Mouse (Mus musculus) B cell, adult 2 months (primary cell): Measurements from ENCODE around the gene Ms4a10.
A peak's percentile ranks its signal among the peaks of the same experiment; 100 is the strongest.

Experiments used
- DNase-seq, 2 experiments: peaks; one replicate each; pipeline ENCODE4 v3.0.0; 2022

The Ms4a10 gene

DNA sequence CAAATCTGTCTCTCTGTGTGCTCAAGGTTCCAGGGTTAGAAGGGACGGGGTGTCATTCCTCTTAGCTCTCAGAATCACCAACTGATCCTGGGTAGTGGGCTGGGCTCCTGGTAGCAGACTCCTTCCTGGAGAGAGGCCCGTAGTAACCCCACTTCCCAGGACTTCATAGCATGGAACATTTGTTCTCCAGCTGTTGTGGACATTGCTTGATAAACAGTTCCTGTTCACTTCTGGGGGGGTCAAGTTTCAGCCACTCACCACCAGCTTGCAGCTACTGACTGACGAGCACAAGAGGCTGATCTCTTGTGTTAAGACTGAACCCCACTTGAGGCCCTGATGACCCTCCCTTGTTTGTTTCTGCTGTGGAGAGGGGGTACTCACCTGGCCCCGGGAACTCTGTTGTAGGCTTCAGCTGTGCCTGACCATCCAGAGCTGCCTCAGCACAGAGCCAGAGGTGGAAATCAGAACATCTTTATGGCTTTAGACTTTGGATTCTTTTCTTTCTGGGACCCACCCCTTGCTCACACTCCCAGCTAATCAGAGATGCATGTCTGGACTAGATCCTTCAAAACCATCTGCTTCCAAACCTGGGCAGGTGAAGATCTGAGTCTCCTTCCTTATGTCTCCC, at the start of gene Ms4a10:
TSS of gene Ms4a10 (minus strand) at position 433 of the 628 bp plus-strand sequence.
- DNase-seq, result no peak

DNA sequence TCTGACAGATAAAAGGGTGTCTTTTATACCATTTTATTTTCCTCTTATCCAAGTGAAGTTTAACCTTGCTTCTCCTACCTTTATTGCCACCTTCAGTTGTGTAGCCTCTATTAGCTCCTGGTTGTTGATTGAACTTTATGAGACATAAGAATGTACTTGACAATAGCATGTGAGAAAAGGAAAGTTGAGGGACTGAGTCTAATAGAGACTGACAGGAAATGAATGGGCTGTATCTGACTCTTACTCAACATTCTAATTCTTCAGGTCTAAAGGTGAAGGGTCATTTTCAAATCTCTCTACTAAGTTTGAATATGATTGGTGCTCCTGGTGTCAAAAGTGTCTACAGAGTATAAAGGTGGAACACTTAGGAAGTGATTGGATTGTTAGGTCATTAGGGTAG, 47.9 kb upstream of the Ms4a10 start:
- no peak for DNase-seq

DNA sequence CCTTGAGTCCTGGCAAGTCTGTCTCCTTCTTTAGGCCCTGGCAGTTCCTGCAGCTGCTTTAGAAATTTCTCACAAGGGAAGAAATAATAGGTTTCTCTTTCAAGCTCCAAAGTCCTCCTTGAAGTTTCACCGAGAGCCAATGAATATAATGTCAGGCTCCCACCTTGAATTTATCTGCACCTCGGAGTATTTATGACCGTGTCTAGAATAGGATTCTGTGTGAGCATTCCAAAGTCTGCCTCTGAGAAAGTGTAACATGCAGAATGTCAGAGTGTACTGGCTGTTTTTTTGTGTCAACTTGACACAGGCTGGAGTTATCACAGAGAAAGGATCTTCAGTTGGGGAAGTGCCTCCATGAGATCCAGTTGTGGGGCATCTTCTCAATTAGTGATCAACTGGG, 43.4 kb upstream of the Ms4a10 start, which contains the start of gene Ms4a18:
TSS of gene Ms4a18 (minus strand) at position 141 of the 400 bp plus-strand sequence.
- DNase-seq, result no peak

DNA sequence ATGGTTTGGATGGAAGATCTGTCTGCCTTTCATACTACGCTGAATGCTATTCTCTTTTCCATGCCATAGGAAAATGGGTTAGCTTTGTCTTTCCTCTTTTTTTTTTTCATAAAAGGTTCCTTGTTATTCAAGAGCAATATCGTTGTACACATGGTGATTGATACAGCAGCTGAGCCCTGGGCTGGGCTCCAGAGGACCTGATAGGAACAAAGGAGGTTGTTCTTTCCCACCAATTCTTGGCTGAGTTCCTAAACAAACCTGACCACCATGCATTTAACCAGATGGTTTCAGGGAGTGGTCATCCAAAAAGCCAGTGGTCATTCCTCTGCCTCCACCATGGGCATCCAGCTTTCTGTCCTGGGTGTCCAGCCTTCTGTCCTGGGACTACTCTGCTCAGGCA, 42.8 kb upstream of the Ms4a10 start:
- DNase-seq, result no peak

DNA sequence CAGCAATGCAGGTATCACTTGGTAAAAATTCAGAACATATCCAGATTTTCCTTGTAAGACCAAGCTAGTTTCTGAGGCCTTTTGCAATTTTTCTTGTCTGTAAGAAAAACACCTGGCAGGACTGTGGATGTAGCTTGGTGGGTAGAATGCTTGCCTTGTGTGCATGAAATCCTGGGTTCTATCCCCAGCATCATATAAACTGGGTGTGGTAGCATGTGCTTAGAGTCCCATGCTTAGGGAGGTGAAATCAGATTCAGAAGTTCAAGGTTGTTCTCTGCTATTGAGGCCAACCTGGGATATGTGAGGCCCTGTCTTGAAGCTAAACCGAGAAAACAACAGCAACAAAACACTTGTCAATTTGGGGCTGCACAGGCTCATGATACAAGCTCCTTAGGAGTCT, 41.5 kb upstream of the Ms4a10 start:
- DNase-seq, result no peak

DNA sequence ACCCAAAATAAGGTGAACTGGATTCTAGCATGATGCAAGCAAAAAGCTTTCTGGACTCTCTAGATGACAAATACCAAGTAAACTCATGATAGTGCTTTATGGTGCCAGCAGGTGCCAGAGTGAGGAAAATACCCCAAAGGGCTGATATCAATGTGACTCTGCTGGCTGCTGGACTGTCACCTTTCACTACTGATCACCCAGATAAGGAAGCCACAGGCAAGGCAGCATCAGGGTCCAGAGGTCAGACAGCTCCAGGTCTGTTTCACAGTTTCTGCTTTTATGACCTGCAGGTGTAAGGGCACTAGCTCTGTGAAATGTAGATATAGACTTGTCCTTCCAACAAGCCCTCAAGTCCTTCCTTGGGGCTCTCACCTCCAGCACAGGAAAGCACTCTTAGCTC, 41.0 kb upstream of the Ms4a10 start:
- no peak for DNase-seq

DNA sequence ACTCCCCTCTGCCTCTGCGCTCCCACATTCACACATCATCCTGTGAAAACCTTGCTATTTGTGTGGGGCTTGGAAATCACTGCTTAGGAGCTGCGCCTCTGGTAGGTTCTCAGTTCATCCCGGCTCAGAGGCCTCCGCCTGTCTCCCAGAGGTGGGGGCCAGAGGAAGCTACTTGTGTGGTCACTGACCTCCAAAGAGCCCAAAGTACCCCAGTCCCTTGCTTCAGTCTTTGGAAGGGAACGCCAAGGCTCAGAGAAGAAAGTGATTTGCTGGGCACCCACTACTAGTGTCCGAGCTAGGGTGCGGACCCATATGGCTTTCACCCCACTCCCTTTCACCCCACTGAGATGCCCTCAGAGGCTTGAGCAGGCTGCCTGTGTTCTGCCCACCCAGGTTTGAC, 18.7 kb upstream of the Ms4a10 start, which contains the start of gene Ms4a15:
TSS of gene Ms4a15 (minus strand) at position 101 of the 400 bp plus-strand sequence.
- no peak for DNase-seq

DNA sequence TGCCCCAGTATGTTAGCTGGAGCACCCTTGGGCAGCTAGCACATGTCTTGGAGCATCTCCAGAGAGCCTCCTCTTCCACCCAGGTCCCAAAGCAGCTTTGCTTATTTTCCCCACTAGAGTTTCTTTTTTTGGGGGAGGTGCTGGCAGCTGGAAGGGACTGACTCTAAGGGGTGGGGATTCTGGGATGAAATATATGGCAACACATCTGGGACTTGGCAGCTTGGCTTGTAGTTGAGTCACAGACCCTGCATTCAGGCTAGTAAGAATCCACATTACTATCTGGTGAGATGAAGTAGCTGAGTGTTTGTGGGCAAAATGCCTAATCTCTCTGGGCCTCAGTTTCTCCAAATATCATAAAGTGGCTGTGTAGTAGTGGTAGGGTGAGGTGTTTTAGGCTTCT, 17.4 kb upstream of the Ms4a10 start:
- no peak for DNase-seq

DNA sequence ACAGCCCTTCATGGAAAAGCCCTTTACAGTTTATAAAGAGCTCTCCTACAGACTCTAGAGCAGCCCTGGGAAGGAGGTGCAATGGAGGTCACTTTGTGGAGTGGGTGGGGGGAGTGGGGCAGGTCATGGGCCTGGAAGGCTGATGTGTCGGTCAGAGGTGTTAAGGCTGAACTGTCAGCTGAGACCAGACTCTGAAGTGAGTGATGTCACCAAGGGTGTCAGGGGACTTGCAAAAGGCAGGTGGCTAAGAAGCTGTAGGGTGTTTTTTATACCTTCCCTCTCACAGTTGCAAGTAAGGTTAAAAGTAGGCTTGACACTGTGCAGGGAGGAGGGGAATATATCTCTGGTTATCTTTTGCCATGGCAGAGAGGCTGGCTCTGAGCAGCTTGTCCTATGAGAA, 16.3 kb upstream of the Ms4a10 start:
- no peak for DNase-seq

DNA sequence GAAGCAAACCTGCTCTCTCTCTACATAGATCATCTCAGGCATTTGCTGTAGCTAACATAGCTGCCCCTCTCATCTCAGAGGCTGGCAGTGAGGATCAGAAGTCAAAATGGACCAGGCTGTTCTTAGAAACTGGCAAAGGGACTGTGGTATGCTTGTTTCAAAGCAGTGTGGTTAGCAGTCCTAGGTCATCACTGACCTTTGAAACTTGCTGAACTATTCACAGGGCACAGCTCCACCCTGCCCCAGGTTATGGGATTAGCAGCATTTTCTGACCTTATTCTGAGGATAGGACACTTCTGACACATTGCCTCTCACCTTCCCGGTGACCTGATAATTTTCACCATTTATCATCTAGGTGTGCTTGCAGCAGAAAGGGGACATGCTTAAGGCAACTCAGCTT, 14.1 kb upstream of the Ms4a10 start:
- DNase-seq, result no peak

DNA sequence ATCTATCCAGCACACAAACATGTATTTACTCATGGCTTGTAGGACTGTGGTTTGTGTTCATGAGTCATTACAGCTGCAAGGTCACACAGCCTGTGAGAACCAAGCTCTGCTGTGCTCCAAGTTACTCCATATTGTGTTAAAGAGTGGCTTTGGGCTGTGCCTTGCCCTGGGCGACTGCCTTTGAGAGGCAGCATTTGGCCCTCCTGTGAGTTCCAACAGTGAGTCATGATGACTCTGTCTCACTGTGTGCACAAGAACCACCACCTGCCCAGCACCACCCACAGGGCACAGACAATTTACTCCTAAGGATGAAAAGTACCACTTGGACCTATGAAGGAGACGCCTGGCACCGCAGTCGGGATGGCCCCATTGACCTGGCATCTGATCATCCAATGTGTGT, 11.4 kb upstream of the Ms4a10 start:
- no peak for DNase-seq

DNA sequence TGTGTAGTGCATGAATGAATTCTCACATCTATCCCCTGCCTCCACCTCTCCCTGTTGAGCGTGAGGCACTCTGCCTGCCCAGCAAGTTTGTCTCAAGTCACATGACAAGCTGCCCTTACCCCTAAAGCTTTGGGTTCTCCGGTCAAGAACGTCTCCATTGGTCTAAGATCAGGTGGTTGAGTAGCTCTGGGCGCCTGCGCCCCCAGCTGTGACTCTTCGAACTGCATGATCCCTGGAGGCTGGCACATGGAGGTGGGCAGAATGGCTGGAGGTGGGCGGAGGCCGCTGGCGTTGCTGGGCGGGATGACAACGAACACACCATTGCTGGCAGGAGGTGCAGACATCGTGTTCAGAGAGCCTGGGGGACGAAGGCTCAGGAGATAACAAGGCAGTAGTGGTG, 10.1 kb upstream of the Ms4a10 start:
- no peak for DNase-seq

DNA sequence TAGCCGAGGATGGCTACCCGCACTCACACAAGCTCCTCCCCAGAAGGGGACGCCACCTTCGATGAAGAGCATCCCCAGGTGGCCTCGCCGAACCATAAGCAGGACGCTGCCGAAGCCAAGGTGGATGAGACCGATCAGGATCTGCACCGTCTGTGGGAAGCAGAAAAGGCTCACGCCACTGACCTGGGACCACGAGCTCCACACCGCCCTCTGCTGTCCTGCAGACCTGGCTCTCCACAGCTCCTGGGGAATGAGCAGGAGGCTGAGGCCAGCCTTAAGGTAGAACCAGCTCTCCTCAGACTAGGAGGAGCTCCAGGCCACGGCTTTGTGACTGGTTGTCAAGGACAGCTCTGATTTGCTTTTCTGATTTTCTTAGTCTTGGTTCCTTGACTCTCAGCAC, 8.7 kb upstream of the Ms4a10 start:
- DNase-seq, result peak; percentile 40 to 45

DNA sequence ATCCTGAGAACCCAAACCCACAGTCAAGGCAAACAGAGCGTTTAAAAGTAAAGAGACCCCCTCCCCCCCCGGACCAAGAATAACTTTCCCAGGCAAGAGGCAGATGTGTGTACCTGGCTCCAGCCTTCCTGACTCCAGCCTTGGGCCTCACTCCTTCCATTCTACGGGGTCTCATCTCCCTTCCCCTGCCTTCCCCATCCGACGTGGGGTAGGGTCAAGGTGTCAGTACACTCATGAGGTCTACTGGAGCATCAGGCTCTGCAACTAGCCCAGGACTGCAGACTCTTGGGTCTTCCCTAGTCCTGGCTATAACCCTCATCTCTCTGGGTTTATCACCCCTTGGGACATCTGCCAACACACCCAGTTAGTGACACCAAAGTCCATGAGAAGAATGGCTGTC, 5.7 kb upstream of the Ms4a10 start:
- DNase-seq, result peak in 1 of 2 experiments; percentile 5

DNA sequence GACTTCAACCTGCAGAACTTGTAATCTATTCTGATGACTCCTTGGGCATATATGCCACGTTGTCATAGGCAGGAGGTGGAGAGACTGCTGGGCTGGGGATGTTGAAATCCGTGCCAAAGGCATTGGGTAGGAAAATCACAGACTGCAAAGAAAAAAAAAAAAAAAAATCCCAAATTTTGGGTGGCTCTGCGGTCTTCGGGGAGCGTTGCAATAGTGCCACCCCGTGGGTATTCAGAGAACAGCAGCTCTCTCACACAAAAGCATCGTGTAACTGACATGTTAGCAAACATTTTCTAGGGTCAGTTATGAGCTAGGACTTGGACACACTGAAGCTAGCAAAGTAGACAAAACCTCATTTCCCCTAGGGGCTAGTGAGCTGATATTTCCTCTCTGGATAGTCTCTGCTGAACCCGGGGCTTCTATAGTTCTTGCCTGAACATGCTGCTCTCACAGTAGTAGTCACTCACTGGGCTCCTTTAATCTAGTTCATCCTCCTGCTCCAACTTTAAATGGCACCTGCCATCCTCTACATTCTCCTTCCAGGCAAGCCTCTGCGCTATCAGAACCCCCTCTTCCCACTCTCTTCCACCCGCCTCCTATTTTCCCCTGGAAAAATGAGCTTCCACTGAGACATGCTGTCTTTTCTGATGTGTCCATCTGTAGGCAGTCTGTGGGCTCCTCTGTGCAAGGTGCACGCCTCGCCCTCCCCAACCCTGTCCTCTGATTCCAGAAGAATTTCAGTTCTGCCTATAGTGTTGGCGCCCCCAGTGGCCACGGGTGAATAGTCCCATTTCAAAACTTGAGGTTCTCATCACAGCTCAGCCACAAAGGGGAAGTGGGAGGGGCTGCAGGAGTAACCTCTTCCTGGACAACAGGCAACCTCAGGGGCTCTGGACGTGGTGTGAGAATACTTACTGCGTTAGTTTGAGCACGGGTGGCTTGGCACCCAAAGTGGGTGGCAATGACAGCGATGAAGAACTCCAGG, 5.0 kb upstream of the Ms4a10 start:
- DNase-seq, result peak; percentile 93 to 96

DNA sequence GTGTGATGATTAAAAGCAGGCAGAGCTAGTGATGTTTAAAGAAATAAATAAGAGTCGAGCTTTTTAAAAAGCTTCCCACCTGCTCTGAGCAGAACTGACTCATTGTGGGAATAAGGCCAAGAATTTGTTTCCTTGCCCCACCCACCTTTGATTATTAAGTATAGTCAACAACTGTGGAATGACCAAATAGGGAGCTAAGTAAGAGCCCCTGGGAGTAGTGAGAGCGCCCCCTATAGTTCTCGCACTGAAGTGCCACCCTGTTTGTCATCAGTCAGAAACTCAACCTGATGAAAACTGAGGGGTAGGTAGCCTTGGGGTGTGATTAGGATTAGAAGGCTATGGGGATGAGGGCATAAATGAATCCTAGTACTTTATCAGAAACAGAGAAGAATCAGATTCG, 1.8 kb upstream of the Ms4a10 start:
- peak; percentile 48 to 52 for DNase-seq

DNA sequence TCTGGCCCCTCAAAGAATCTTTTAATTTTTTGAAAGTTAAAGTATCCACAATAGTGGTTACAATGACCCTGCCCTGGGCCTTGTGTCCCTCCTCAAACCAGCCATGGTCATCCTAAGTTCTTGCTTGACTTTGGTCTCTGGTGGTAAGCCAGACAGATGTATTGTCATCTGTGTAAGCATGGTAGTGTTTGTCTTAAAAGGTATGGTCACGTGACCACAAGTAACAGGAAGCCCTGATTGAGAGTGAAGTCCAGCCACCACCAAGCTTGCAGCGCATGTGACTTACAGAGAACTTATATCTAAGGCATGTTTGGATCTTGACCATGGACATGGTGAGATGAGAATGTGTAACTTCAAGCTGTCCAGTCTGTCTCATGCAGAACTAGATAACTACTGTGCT, 717 bp upstream of the Ms4a10 start:
- DNase-seq, result no peak

DNA sequence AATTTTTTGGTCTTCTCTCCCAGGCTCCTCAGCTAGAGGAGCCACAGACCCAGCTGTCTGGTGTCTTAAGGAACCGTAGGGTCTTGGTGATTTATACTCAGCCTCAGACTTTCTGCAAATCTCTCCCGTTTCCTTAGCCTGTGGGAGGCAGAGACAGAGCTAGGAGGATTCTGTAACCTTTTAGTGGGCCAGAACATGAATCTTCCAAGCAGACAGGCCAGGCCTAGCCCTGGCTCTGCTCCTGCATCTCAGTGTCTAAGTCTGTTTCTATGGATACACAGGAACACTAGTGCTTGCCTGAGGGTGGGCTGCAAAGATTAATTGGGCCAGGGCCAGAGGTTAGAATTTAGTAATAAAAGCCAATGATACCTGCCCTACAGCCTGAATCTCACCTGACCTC, 1.3 kb downstream of the Ms4a10 start:
- no peak for DNase-seq

DNA sequence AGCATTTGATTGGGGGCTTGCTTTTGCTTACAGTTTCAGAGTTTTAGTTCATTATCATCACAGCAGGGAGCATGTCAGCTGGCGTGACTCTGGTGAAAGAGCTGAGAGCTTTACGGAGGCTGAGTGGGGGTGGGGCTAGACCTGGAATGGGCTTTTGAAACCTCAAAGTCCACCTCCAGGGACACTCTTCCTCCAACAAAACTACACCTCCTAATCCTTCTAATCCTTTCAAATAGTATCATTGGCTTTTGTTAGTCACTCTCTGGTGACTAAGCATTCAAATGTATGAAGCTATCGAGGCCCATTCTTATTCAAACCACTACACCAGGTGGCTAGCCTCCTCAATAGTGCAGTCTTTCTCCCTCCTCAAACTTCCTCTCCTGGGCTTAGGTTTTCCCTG, 1.8 kb downstream of the Ms4a10 start:
- DNase-seq, result no peak

DNA sequence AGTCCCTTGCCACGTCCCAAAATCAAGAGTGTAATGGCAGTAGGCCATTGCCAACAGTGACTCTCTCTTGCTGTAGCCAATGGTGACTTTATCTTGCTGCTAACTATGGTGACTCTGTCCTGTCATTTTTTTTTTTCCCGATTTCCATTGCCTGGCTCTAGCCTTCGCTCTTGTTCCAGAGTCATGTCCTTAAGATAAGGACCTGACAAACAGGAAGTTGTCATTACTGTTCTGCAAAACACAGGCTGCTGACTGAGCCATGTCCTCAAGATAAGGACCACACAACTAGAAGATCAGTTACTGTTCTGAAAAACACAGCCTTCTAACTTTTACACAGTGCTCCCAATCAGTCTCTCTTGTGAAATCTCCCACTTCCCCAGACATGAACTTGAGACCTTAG, 4.0 kb downstream of the Ms4a10 start:
- no peak for DNase-seq

DNA sequence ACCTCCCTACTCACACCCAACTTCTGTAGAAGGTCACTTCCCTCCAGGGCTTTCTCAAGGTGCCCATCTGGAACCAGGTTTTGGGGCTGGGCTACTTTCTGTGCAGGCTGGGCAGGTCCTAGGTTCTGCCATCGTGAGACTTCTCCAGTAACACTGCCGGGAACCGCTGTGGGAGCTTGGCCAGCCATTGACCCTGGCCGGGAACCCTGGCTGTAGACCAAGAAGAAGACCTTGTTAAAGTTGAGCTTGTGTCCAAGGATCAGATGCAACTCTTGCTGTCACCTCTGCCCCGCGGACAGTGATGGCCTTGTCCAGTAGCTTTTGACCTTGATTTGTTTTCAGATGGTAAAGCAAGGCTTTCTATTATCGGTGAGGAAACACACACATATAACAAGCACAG, 5.9 kb downstream of the Ms4a10 start:
- DNase-seq, result no peak

DNA sequence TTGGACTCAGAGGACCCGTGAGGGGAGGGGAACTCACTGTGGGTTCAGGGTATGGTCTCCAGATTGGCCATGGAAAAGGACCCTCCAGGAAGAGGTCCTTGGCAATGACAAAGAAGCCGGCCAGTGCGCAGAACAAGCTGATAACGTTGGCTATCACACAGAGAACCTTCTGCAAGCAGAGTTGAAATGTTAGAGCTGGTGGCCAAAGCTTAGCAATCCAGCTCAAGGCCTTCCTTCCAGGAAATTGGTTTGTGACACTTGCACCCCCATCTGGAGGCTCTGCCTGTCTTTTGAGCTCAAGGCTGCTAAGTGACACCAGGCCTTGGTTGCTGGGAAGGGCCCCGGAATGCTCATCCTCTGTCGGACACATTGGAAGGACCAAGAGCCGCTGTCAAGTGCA, 8.7 kb downstream of the Ms4a10 start:
- no peak for DNase-seq

DNA sequence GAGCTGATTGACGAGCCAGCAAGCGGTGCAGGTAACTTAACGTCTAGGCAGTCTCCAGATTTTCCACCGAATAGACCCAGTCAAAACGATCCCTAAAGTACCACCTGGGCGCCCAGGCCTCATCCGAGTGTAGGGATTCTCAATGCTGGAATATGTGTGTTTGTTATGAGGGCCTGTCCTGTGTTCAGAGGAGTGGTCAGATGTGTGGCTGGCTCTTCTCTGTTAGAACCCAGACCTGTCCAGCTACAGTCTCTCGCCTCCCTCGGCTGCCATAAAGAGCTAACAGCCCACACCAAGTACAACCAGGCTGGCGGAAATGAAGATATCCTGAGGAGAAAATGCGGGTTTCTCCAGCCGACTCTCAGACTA, 14.5 kb downstream of the Ms4a10 start:
- no peak for DNase-seq
